Mouse (Mus musculus) mature B cell (primary cell): Measurements from ENCODE around the gene Gmpr.

Experiments
- in situ Hi-C: fragments of 300-500 bp; cut with MboI; formaldehyde crosslinking; loops from 2 replicates; pipeline ENCODE4 v1.14.3; 2019

Gene Gmpr

DNA sequence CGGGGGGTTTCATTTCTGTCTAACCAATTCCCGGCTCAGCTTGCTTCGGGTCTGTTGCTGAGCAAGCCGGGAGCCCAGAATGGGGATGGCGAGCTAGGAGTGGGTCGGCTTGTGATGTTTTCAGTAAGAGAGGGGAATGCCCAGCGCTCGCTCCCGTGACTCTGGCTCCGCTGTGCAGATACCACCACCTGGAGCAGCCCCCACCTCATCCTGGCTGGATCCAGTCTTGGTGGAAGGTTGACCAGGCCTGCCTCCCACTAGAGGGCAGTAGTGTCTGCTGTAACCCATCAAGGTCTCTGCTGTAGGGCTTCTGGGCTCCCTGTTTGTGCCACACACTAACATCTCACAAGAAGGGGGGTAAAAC is 31.9 kb downstream of the Gmpr start:
- in situ Hi-C loops: no loop called here

DNA sequence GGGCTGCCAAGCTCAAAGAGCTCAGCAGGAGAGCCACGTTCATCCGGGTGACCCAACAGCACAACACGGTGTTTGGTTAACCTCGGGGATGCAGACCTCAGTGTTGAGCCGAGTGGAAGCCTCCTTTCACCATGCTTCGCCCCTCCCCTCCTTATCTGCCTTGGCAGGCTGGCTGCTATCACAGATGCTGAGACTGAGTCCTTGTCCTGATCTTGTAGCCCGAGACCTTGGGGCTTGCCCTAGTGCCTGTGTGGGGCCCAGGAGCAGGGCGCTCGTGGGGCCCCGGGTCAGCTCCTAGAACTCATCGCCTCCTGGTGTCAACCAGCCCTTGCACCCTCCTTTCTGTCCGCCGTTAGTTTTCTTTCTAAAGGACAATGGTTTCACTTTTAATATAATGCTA is 38.7 kb downstream of the Gmpr start:
- in situ Hi-C loops: no loop called here

DNA sequence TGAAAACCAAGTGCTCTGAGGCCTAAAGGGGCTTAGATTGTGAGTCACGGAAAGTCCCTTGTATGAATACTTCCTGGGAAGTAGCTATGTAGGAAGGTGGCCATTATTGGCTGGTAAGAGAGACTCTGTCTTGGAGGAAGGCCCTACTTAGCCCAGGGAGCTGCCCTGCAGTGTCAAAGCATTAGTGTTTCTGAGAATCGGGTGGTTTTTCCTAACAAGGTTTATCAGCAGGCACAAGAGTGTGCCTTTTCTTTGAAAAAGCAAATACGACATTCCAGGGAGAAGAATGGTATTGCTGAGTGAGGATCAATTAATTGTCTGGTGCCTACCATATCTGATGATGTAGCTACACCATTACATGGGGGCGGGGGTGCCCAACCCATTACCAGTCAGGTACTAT is 39.7 kb downstream of the Gmpr start:
- in situ Hi-C loops: no loop called here

DNA sequence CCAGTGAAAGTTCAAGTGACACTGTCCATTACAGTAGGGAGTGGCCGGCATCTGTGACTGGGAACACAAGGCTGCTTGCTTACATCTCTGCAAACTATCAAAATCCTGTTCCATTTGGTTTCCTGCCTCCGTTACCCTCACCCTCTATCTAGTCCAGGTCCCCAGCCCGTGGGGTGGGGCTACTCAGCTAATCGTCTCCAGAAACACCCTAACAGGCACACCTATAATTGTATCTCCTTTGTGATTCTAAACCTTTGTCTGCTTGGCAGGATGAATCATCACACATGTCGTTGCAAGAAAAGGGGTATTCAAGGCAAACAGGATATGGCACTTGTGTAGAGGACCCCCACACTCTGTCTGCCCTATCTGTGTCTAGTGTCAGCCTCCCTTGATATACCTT is 40.3 kb downstream of the Gmpr start:
- in situ Hi-C loops: no loop called here

DNA sequence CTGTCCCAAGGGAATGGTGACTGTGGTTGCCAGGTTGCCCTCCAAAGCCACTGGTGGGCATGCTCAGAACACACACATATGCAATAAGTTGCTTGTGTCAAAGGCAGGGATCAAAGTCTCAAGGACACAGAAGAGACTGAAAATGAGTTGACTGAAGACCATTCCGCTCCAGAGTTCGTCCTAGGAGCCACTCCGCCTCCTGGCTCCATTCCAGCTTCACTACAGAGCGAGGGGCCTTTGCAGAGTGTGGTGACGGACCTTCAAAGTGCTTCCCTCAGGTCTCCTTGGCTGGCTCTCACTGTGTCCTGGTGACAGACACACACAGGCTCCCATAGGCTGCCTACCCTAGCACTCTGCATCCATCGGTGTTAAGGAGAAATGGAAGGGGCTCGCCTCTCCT is 46.4 kb downstream of the Gmpr start:
- in situ Hi-C loops: no loop called here

DNA sequence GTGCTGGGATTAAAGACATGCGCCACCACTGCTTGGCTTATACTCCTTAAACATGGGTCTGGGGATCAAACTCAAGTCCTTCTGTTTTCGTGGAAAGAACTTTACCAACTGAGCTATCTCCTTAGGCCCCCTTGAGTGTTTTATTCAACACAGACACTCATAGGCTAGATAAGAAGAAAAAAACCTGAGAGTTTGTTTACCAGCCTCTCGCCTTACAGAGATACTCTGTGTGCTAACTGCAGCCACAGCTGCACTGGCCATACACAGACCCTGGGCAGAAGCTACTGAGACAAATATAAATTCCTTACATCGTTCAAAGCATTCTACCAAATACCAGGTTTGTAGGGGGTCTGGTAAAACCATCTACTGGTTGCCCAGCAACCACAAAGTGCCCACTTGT is 51.1 kb downstream of the Gmpr start:
- in situ Hi-C loops: no loop called here

- in situ Hi-C loops: no loop called here
Observed at GRCm38 (mm10) chr13:45559258-45559657, 52.0 kb downstream of the Gmpr start.

DNA sequence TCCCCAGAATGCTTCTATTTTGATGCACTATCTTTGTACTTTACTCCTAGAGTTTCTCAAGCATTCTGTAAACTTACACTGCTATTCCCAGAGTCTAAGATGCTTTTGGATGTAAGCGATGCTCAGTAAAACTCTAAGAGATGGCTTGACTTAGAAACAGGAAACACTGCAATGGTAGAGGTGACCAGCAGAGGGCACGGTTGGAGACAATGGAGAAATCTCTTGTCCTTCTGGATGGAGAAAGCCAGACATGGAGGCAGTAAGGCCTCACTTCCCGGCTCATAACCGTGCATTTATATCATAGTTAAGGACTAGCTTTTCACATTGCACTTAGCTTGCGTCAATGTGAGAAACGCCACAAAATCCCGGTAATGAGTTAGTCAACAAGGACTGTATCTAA is 53.3 kb downstream of the Gmpr start:
- in situ Hi-C loops: no loop called here

- in situ Hi-C loops: no loop called here
Observed at GRCm38 (mm10) chr13:45562011-45562410, 54.8 kb downstream of the Gmpr start.

- in situ Hi-C loops: no loop called here
Observed at GRCm38 (mm10) chr13:45564946-45565345, 57.7 kb downstream of the Gmpr start.

GRCm38 (mm10) chr13:45569932-45570331 is 62.7 kb downstream of the Gmpr start:
- in situ Hi-C loops: no loop called here

GRCm38 (mm10) chr13:45571795-45572262 is 64.6 kb downstream of the Gmpr start:
- in situ Hi-C loops: no loop called here

- in situ Hi-C loops: no loop called here
Observed at GRCm38 (mm10) chr13:45572768-45573167, 65.5 kb downstream of the Gmpr start.

- in situ Hi-C loops: no loop called here
Observed at GRCm38 (mm10) chr13:45576185-45576584, 68.9 kb downstream of the Gmpr start.

- in situ Hi-C loops: no loop called here
Observed at GRCm38 (mm10) chr13:45577366-45577765, 70.1 kb downstream of the Gmpr start.

DNA sequence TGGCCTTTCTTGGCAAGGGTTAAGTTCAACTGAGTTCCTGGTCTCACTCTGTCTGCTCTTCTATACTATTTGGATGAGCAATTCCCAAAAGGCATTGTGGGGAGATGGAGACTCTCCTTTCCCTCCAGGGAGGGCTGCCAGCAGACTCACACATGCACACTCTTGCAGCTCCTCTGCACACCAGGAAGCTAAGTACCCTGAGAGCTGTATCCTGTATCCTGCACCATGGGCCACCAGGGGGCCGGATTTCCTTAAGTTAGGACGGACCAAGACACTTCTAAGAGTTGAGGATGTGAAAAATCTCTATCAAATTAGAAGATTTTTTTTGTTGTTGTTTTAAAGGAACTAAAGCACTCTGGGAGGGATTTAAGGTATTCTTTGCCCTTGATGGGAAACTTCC is 70.5 kb downstream of the Gmpr start:
- in situ Hi-C loops: no loop called here

DNA sequence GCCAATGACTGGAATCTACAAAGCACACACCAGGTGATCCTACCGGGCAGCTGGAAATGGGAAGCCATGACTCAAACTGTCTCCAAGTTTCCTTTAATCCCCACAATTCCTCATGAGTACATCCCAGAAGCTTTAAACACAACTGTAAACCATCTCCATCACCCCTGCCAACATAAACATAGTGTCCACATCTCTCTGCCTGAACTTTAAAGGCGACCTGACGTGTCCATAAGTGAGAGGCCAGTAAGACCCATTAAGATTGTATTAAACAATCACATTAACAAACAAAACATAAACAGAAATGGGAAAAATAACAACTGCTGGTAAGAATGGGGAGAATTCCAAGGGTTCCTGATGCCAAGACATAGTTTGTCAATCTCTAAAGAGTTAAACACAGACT is 72.5 kb downstream of the Gmpr start:
- in situ Hi-C loops: no loop called here

DNA sequence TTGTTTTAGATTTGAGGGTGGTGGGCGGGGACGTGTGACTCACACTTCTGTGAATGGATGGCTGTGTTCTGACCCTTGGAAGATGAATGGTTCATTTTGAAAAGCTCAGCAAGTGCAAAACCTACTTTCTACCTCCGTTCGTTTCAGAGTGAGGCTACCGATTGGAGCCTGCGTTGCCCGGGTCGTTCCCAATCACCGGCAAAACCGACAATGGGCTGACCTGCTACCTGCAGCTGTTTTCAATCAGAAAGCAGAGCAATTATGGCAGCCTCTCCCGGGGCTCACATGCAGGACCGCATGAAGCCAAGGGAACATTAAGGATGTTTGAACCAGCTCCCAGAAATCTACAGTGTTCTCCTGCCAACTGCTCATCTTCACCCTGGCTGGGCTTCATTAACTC is 75.0 kb downstream of the Gmpr start:
- in situ Hi-C loops: no loop called here

DNA sequence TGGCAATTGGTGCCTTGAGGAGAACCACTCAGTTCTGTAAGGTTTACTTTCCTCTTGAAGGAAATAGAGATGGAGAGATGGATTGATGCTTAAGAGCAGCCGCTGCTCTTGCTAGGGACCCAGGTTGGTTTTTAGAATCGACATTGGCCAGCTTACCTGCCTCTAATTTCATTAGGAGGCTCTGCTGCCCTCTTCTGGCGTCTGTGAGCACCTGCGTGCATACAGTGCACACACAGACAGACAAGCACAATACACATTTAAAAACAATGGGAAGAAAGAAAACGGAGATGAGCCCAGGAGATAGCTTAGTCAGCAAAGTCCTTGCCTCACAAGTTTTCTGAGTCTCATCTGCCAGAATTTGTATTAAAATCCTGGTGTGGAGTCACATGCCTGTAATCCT is 75.8 kb downstream of the Gmpr start:
- in situ Hi-C loops: no loop called here

GRCm38 (mm10) chr13:45590898-45591297 is 83.7 kb downstream of the Gmpr start:
- in situ Hi-C loops: no loop called here

- in situ Hi-C loops: no loop called here
Observed at GRCm38 (mm10) chr13:45593914-45594313, 86.7 kb downstream of the Gmpr start.

DNA sequence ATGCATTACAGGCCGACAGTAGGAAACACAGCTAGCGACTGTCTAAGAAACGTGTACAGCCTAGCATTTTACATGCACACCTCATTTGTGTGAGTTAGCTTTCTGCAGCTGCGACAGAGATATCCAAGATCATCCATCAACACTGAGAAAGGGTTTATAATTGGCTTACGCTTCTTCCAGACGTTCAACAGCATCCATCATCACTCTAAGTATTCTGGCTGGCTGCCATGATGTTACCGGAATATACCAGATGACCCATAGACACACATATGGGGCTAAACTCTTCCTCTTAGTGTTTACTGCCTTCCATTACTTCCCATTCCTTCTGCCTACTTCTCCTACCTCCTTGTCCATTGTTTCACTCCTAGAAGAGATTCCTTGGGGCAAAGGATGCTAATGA is 88.2 kb downstream of the Gmpr start:
- in situ Hi-C loops: no loop called here

- in situ Hi-C loops: no loop called here
Observed at GRCm38 (mm10) chr13:45599831-45600230, 92.6 kb downstream of the Gmpr start.

GRCm38 (mm10) chr13:45600443-45600842 is 93.2 kb downstream of the Gmpr start:
- in situ Hi-C loops: no loop called here
